Mouse (Mus musculus) hematopoietic multipotent progenitor cell, adult 10-12 weeks (in vitro differentiated cells): Measurements from ENCODE around the gene Pirt. TPM values are rescaled to one million over a fixed set of nuclear protein-coding genes. Genes with fewer than 3 reads are reported as not detected.

Experiments
- polyA plus RNA-seq: library from polyadenylated mRNA; stranded (reverse); fragments of >175 nt; gene quantifications from 2 replicates; pipeline ENCODE4 v1.2.3, GENCODE M21; 2012; ENCODE audit warnings: low replicate concordance

Pirt gene
- not detected in 2 replicates for polyA plus RNA-seq

GRCm38 (mm10) chr11:66911811-66912210 is at the start of gene Pirt:
Gene Pirt (plus strand): TSS chr11:66911981.

GRCm38 (mm10) chr11:66956303-66956702 is 44.5 kb downstream of the Pirt start, which contains the start of gene Tmem238l:
Gene Tmem238l (plus strand): TSS chr11:66956638.

Other genes with a start within 250 kb of the Pirt start
- not detected in 2 replicates for gene Tmem238l, start 44.7 kb downstream of the Pirt start, polyA plus RNA-seq
- gene Tmem220, start 113.2 kb downstream of the Pirt start, polyA plus RNA-seq = 0.16 and 0.17 TPM in 2 replicates
- gene Adprm, start 140.6 kb downstream of the Pirt start, polyA plus RNA-seq = 0.89 and 1.8 TPM in 2 replicates
- 2.1 and 2.7 TPM in 2 replicates for gene Sco1, start 140.7 kb downstream of the Pirt start, polyA plus RNA-seq
- gene Myh3, start 166.3 kb downstream of the Pirt start, polyA plus RNA-seq = 0.02 TPM in 2 replicates